Mouse (Mus musculus): ENCODE data around the gene Zbtb22.

Zbtb22 gene

DNA sequence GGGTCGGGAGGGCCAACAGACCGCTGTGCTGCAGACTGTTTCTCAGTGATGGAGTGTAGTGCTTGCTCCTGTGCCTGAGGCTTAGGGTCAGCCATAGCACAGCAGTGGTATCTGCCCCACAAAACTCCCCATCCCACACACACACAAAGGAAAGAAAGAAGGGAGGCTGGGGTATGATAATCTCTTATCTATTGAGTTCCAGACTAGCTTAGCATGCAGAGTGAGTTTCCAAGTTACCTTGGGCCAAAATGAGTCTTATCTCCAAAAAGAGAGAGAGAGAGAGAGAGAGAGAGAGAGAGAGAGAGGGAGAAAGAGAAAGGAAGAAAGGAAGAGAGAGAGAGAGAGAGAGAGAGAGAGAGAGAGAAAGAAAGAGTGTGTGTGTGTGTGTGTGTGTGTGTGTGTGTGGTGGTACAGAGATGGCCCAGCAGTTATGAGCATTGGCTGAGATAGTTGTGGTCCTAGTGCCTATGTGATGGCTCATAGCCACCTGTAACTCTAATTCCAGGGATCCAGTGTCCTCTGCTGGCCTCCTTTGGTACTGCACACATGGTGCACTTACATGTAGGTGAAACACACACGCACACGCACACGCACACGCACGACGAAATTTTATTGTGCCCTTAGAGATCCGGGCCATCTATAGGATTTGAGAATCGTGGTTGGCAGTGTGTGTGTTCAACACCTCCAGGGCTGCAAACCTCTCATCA, 9.0 kb downstream of the Zbtb22 start:
- no peak for DNase-seq

DNA sequence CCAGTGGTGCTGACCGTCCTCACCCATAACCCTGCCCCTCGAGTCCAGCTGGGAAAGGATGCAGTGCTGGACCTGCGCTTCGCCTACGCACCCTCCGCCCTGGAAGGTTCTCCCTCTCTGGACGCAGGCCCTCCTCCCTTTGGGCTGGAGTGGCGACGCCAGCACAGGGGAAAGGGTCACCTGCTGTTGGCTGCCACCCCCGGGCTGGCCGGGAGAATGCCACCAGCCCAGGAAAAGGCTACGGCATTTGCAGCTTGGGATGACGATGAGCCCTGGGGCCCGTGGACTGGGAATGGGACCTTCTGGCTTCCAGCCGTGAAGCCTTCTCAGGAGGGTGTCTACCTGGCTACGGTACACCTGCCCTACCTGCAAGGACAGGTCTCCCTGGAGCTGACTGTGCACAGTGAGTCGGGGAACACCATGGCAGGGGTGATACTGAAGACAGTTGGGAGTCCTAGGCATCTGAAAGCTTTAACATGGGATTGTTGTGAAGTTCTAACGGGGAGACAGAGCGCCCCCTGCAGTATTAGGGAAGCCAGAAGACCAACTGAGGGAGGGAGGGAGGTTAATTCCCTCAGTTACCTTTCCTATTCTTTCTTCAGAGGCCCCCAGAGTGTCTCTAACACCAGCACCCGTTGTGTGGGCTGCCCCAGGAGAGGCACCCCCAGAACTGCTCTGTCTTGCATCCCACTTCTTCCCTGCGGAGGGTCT, 9.9 kb downstream of the Zbtb22 start:
- DNase-seq, result no peak

DNA sequence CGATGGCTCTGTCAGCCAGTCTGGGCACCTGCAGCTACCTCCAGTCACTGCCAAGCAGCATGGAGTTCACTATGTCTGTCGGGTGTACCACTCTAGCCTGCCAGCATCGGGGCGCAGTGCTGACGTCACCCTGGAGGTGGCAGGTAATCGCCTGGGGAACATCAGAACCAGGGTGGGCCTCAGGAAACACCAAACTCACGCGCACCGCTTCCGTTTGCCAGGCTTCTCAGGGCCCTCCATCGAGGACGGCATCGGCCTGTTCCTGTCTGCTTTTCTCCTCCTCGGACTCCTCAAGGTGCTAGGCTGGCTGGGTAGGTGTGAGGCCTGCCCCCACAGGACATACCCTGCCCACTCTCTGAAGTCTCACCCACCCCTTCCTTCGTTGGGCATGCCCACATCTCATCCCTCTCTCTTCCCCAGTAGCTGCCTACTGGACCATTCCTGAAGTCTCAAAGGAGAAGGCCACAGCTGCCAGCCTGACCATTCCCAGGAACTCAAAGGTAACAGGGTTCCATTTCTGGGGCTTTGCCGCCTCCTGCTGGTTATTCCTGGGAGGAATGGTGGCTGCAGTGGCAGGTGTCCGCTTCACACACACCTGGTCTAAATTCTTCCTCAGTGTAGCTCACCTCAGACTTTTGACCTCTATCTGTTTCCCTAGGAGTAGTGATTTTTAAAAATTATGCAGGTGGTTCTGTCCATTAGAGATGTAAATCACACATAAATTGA, 10.7 kb downstream of the Zbtb22 start:
- no peak for DNase-seq

DNA sequence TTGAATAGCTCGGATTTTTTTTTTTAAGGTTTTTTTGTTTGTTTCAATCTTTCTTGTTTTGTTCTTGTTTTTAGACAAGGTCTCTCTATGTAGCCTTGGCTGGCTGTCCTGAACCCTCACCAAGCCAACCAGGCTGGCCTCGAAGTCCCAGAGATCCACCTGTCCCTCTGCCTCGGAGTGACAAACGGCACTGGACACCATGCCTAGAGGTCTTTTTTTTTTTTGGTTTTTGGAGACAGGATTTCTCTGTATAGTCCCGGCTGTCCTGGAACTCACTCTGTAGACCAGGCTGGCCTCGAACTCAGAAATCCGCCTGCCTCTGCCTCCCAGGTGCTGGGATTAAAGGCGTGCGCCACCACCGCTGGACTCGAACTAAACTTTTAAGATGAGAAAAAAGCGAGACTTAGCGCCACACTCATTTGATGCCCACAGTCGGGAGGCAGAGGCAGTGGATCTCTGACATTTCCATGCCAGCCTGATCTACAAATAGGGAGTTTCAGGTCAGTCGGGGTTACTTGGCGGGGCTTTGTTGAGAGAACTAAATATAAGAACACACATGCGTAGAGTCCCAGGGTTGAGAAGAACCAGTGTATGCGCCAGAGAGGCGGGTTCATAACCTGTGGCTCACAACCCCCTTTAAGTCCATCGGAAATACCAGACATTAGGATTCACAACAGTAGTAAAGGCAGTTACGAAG, 12.7 kb downstream of the Zbtb22 start:
- DNase-seq, result no peak

DNA sequence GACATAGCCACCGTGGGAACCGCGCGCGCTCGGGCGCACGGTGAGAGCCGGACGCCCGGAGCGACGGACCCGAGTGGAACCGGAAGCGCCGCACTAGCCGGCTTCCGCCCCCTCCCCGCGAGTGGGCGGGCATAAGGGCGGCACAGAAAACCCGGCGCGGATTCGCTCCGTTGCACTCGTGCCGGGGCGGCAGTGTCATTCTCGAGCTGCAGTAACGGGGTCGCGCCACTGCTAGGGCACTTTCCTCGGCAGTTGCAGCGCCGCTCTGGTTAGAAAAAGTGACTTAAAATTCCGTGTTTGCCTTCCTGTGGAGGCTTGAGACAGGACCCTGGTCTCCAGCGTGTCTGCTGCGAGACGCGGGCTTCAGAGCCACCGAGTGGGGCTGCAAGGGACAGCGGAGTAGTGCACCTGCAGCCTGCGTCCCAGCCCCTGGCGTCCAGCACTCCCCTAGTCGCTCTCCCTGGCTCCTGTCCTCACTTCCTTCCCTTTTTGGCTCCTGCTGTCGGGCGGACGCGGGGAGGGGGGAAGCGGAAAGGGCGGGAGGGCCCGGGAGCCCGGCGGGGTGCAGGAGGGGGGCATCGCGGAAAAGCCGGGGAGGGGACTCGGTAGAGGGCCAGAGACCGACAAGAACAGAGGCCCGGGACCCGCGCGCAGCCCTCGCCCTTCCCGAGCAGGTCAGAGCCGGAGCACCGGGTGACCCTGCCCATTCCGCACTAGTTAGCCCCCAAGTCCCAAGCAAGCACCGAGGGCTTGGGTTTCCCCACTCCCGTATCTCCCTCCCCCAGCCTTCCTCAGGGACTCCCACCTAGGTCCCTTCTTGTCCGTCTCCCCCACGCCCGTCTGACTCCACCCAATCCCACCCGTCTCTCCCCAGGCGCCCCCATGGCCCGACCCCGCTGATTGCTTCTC, 13.9 kb downstream of the Zbtb22 start, which contains the start of gene Rgl2:
Rgl2 (plus strand) TSS at position 173 of the 909 bp plus-strand sequence.
- DNase-seq, result peak; percentile 92

DNA sequence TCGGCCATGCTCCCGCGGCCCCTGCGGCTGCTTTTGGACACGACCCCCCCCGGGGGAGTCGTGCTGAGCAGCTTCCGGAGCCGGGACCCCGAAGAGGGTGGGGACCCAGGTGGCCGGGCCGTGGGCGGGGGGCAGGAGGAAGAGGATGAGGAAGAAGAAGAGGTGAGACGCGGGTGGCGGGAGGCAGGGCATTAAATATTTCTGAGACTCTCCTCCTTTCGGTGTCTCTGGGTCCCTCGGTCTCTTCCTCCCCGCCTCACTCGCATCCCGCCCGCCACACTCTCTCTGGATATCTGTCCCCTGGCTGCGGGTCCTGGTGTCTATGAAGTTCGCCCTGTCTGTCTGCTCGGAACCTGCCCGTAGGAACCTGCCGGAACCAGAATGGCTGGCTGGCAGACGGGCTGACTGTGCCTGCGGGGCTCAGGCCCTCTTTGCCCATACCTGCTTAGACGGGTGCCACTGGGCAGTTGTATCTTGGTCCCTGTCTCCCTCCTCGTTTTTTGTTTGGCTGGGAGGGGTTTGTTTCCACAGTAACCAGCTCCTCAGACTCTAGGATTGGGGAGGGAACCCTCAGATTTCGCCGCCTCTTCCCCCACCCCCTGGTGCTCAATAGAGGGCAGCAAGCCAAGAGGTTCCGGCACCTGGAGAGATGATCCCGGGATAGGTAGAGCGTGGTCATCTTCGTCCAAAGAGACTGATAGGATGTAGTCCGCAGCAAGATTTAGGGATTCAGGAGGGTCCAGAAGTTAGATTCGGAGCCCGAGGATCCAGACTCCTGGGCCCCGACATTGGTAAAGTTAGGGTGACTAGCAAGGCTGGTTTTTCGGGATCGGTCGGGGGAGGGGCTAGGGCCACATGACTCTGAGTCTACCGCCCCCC, 14.8 kb downstream of the Zbtb22 start:
- DNase-seq, result peak; percentile 83

DNA sequence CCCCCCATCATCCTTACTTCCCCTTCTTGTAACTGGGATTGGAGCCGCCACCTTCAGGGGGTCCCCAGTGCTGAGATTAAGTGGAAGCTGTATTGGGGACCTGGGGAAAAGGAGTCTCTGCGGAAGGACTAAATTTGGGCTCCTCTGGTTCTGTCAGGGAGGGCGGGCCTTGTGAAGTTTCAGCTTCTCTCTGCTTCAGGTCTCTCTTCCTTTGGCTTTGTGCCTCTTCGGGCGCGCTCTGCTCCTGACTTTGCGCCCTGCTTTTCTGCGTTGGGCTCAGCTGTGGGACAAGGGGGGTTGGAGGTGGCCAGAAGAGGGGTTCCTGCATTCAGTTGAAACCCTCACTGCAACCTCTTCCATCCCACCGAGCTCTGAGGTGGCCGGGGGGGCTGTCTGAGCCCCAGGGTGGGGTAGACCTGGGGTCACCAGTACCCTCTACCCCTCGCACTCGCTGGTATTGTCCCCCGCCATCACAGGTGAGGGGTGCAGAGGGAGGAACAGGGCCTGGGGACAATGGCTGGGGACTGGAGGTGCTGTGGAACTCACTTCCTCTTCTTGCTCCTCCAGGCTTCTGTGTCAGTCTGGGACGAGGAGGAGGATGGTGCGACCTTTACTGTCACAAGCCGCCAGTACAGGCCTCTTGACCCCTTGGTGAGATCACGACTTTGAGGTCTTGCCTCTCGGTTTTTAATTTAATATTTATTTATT, 15.6 kb downstream of the Zbtb22 start:
- DNase-seq, result no peak

DNA sequence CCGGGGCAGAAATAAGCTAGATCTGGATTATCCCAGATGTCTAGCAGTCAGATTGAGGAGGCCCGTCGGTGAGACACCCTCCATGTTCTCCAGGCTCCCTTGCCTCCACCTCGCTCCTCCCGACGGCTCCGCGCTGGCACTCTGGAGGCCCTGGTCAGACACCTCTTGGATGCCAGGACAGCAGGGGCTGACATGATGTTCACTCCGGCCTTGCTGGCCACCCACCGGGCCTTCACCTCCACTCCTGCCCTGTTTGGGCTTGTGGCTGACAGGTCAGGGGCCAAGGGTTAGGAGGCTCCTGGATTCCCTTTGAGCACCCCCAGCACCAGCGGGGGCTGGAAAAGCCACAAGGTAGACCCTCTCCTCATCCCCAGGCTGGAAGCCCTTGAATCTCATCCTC, 16.2 kb downstream of the Zbtb22 start:
- DNase-seq, result no peak

DNA sequence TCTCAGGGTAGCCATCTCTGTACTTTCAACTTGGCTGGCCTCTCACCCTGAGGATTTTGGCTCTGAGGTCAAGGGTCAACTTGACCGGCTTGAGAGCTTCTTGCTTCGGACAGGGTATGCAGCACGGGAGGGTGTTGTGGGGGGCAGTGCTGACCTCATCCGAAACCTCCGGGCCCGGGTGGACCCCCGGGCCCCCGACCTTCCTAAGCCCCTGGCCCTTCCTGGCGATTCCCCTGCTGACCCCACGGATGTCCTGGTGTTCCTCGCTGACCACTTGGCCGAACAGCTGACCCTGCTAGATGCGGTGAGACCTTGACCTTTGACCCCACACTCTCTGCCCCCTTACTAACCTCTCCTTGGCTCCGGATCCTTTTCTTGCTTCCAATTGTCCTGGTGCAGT, 16.7 kb downstream of the Zbtb22 start:
- no peak for DNase-seq

DNA sequence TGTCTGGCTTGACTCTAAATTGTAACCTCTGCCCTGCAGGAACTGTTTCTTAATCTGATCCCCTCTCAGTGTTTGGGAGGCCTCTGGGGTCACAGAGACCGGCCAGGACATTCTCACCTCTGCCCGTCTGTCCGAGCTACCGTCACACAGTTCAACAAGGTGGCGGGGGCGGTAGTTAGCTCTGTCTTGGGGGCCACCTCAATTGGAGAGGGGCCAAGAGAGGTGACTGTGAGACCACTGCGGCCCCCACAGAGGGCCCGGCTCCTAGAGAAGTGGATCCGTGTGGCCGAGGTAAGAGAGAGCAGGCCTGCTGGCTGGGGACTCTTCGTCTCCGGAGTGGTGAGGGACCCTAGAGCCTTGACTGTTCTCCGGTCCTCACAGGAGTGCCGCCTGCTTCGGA, 17.3 kb downstream of the Zbtb22 start:
- DNase-seq, result no peak

DNA sequence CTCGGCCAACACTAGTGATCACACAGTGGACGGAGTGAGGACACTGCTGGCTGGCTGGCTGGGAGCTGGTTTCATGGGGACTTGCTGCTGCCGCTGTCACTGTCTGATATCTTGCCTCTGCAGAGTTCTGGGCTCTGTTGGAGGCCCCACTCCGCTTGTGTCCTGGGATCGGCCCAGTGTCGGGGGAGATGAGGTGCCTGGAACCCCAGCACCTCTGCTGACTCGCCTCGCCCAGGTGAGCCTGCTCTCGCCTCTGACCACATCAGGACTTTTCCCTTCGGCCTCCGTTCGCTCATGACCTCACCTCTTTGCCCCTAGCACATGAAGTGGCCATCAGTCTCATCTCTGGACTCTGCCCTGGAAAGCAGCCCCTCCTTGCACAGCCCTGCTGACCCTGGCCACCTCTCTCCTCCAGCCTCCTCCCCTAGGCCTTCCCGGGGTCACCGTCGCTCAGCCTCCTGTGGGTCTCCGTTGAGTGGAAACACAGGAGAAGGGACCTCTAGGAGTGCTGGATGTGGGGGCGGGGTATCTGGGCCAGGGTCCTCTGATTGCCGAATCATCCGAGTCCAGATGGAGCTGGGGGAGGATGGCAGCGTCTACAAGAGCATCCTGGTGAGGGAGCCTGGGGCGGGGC, 19.8 kb downstream of the Zbtb22 start:
- DNase-seq, result no peak

DNA sequence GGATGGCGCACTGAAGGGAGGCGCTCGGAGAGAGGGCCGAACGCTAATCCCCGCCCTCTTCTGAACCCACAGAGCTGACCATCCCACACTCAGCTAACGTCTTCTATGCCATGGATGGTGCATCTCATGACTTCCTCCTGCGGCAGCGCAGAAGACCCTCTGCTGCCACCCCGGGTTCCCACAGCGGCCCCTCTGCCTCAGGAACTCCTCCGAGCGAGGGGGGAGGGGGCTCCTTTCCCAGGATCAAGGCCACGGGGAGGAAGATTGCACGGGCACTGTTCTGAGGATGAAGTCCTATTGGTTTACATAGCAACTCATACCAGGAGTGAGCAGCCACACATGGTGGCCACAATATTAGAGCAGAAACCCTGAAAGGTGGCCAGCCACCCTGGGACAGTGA, 21.3 kb downstream of the Zbtb22 start:
- DNase-seq, result no peak

DNA sequence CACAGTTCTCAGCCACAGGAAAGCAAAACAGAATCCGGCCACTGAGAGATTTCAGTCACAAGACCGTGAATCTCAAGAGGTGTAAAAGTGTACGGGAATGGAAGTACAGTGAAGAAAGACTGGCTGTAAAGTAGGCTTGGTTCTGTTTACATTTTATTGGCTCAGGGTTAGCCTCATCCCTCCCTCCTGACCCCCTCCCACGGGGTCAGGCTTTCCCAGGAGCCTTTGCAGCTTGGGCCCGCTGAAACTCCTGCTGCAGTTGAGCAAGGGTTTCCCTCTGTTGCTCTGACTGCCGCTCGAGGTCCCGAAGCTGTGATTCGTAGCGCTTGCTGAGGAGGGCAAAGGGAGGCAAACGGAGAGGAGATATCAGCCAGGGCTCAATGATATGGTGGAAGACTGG, 23.1 kb downstream of the Zbtb22 start:
- DNase-seq, result no peak

DNA sequence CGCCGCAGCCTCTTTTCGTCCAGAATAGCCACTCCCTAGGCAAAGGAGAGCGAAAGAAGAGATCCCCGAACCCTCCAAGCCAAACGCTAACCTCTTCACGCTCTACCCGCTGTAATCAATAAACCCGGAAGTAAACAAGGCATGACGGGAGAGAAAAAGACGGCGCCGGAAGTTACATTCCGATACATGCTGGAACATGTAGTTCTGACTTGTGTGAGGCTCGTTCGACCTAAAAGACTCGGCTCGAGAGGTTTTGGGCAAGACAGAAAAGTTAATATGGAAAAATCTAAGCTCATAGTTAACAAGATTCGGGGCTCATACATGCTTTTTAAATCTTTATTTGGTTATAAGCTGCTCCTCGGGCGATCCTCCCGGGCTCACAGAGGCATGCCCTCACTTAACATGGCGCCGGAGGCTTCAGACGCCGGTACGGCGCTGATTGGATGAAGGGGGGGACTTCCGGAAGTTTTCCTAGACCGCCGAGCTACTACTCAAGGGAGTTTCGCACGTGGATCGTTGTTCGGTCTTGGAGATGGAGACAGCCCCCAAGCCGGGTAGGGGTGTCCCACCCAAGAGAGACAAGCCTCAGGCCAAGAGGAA, 24.6 kb downstream of the Zbtb22 start, which contains the start of the genes Pfdn6 and Wdr46:
Pfdn6 (minus strand) TSS at position 138 of the 600 bp plus-strand sequence.
Wdr46 (plus strand) TSS at position 455 of the 600 bp plus-strand sequence.
- peak; percentile 91 for DNase-seq

DNA sequence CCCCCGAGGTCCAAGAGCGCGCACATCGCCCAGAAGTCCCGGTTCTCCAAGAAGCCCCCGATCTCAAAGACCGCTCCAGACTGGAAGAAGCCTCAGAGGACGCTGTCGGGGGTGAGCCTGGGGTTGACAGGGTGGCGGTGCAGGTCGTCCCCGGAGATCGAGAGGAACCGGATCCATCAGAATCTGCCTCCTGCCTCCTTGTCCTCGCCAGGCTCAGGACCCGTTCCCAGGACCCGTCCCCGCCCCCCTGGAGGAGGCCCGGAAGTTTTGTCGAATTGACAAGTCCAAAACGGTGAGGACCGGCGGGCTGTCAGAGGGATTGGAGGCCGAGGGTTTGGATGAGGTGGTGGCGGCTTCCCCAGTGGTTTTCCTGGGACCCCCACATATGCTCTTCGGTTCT, 25.3 kb downstream of the Zbtb22 start:
- DNase-seq, result no peak

DNA sequence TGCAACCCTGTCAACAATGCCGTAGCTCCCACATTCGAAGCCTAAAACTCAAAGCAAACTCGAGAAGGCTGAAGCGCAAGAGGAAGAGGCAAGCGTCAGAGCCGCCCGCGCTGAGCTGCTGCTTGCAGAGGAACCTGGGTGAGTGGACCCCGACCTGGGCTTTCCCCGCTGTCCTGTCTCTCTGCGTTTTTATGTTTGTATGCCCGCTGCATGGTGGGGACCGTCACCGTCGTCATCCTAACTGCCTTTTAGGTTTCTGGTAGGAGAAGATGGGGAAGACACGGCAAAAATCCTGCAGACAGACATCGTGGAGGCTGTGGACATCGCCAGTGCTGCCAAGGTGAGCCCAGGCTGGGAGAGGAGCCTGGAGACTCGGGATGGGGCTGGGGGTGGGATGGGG, 25.7 kb downstream of the Zbtb22 start:
- no peak for DNase-seq

DNA sequence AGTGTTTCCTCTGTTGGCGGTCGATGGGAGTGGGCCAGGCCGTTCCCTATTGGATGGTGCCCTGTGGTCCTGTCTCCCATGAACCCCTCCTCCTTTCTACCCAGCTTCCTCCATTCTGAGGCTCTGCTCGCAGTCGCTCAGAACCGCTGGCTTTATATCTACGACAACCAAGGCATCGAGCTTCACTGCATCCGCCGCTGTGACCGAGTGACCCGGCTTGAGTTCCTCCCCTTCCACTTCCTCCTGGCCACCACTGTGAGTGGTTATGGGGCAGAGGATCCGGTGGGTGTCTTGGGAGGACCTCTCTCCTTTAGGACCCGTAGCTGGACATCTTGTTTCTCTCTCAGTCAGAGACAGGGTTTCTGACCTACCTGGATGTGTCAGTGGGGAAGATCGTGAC, 27.8 kb downstream of the Zbtb22 start:
- DNase-seq, result no peak

DNA sequence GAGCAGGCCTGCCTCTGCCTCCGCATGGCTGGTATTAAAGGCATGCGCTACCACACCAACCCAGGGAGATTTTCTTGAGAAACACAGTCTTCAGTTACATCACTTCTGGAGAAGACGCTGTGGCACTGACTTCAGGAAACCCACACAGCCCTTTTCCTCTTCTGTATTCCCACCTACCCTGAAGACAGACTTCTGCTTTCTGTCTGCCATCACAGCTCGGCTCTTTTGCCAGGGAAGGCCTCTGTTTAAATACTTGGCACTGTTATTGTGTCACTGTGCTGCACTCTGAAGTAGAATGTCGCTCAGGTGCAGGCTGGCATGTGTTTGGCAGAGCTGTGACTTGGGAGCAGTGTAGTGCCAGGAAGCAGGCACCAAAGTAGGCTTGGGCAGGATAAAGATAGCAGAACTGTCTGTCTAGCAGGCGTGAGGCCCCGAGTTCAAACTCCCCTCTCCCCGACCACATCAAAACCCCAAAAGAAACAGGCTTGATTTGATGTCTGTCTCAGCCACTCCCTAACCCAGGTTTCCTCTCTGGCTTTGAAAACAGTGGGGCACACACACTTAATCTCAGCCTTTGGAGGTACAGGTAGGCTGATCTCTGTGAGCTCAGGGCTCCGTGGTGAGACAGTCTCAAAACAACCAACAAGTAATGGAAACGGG, 31.9 kb downstream of the Zbtb22 start:
- DNase-seq, result no peak
